ENCODE assay signal across 8 mouse cellular contexts in the genomic region with DNA sequence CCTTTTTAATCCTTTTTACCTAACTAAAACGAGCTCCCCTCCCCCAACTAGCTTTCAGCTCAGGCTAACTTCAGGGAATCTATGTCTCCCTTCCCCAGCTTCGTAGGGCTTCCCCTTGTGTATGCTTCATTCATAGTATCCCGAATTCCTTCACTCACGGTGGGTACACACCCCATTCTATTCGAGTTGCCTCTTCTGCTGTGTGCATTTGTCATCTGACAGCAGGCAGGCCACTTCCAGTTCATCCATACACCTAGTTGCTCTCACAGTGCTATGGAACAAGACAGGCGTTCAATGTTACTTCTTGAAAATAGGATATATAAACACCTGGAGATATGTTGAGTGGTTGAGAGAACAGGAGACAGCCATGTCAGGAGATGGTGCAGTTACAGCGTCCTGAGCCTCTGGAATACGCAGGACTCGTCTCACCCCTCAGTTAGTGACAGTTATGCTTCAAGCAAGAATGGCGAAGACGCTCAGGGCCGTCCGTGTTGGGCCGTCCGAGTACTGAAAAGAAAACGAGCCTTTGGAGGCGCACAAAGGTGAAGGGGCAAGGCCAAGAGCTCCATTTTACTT. TPM values are rescaled to one million over a fixed set of nuclear protein-coding genes. Genes with fewer than 3 reads are reported as not detected.
DNase-seq lines count a peak whose midpoint lies in the region; ATAC-seq and TF ChIP-seq lines count a peak whose summit lies in the region.

No protein-coding gene starts in this region.

- H3K9me3 ChIP-seq in intestine, postnatal 0 days (ENCODE audit: control insufficient read depth), result no peaks in the 10 kb centered on the region
- H3K9me3 ChIP-seq in neural tube, embryonic 14.5 days (ENCODE audit: control insufficient read depth, low read length), result no peaks in the 10 kb centered on the region

- peak overlapping the region; percentile 83 for H3K27ac ChIP-seq in intestine, postnatal 0 days (ENCODE audit: low read depth, low read length)
- peak overlapping the region; percentile 91 for H3K27ac ChIP-seq in neural tube, embryonic 14.5 days (ENCODE audit: low read depth, low read length)

- H3K27me3 ChIP-seq in intestine, postnatal 0 days (replicated peaks; ENCODE audit: control insufficient read depth, insufficient read depth, low read length), result no peaks in the 10 kb centered on the region
- H3K27me3 ChIP-seq in neural tube, embryonic 14.5 days (ENCODE audit: control insufficient read depth, insufficient read depth, low read length), result no peaks in the 10 kb centered on the region

- H3K4me1 ChIP-seq in intestine, postnatal 0 days (replicated peaks; ENCODE audit: control insufficient read depth, insufficient read depth, low read length), result no peaks in the 10 kb centered on the region
- H3K4me1 ChIP-seq in neural tube, embryonic 14.5 days (ENCODE audit: control insufficient read depth, insufficient read depth, low read length), result peaks cover 9% of the 10 kb centered on the region; the same call in 1 of the 2 replicates

- H3K4me2 ChIP-seq in intestine, postnatal 0 days (replicated peaks; ENCODE audit: low read depth), result peak overlapping the region; percentile 73
- H3K4me2 ChIP-seq in neural tube, embryonic 14.5 days (ENCODE audit: low read depth, low read length), result peak overlapping the region; percentile 69

- DNase-seq in frontal cortex, postnatal 14 days (ENCODE audit: low spot score in 2 of 2), result no peak
- DNase-seq in thymus, postnatal 25 days, result peak; percentile 9
- no peak for DNase-seq in thymus, postnatal 36 days
- no peak for DNase-seq in cerebellum, adult 11-12 months
- no peak for DNase-seq in adrenal gland, postnatal 14 days

- WGBS in intestine, postnatal 0 days, result 3% methylated on average over 17 of the region's 17 CpGs
- 5% methylated on average over 17 of the region's 17 CpGs for WGBS in neural tube, embryonic 14.5 days

- H3K9ac ChIP-seq in intestine, postnatal 0 days (ENCODE audit: low read depth, low read length), result peak overlapping the region; percentile 56
- H3K9ac ChIP-seq in neural tube, embryonic 14.5 days (replicated peaks; ENCODE audit: low read depth, low read length), result peak overlapping the region; percentile 68

- peaks cover 14% of the 10 kb centered on the region; the same call in 1 of the 2 replicates for H3K36me3 ChIP-seq in intestine, postnatal 0 days (ENCODE audit: control insufficient read depth, insufficient read depth)
- no peaks in the 10 kb centered on the region for H3K36me3 ChIP-seq in neural tube, embryonic 14.5 days (ENCODE audit: control insufficient read depth, insufficient read depth, low read length)

- ATAC-seq in frontal cortex, adult (ENCODE audit: low TSS enrichment), result peak; percentile 46
- no peak; the same call in 1 of the 2 replicates for ATAC-seq in intestine, postnatal 0 days
- peak; percentile 74; the same call in 1 of the 2 replicates for ATAC-seq in neural tube, embryonic 14.5 days (ENCODE audit: low read depth)

- peak overlapping the region; percentile 57 for H3K4me3 ChIP-seq in intestine, postnatal 0 days (ENCODE audit: low read depth, low read length)
- peak overlapping the region; percentile 53 for H3K4me3 ChIP-seq in neural tube, embryonic 14.5 days (ENCODE audit: low read depth, low read length)

- TF ChIP-seq CTCF in intestine, postnatal 0 days (IDR thresholded peaks at IDR 0.05; ENCODE audit: low read depth), result no peak

RNA-seq across cellular contexts. Expression of gene Fdxacb1, which starts 0.4 kb away (rescaled TPM):
- polyA plus RNA-seq in intestine, postnatal 0 days (2015; fragmentation: Nextera tagmentation; extraction: Ambion mirVana), result 5.1 and 6.1 TPM in 2 replicates
- 11.2 and 11.5 TPM in 2 replicates for polyA plus RNA-seq in neural tube, embryonic 14.5 days (2014; fragmentation: Nextera tagmentation; extraction: Ambion mirVana)
- 5.7 and 6.4 TPM in 2 replicates for total RNA-seq in adrenal gland, postnatal 14 days (2021)

RNA-seq across cellular contexts. Expression of gene Alg9, which starts 7.2 kb away (rescaled TPM):
- 15.6 and 17.3 TPM in 2 replicates for polyA plus RNA-seq in intestine, postnatal 0 days (2015; fragmentation: Nextera tagmentation; extraction: Ambion mirVana)
- 59.8 and 60.3 TPM in 2 replicates for polyA plus RNA-seq in neural tube, embryonic 14.5 days (2014; fragmentation: Nextera tagmentation; extraction: Ambion mirVana)
- 26.0 and 28.4 TPM in 2 replicates for total RNA-seq in adrenal gland, postnatal 14 days (2021)

RNA-seq across cellular contexts. Expression of gene 1110032A03Rik, which starts 7.7 kb away (rescaled TPM):
- polyA plus RNA-seq in intestine, postnatal 0 days (2015; fragmentation: Nextera tagmentation; extraction: Ambion mirVana), result 35.6 and 38.6 TPM in 2 replicates
- 64.1 and 66.7 TPM in 2 replicates for polyA plus RNA-seq in neural tube, embryonic 14.5 days (2014; fragmentation: Nextera tagmentation; extraction: Ambion mirVana)
- total RNA-seq in adrenal gland, postnatal 14 days (2021), result 35.5 and 37.2 TPM in 2 replicates

RNA-seq across cellular contexts. Expression of gene Hspb2, which starts 15.5 kb away (rescaled TPM):
- 10.3 and 10.4 TPM in 2 replicates for polyA plus RNA-seq in intestine, postnatal 0 days (2015; fragmentation: Nextera tagmentation; extraction: Ambion mirVana)
- polyA plus RNA-seq in neural tube, embryonic 14.5 days (2014; fragmentation: Nextera tagmentation; extraction: Ambion mirVana), result 0.72 TPM in 1 of 2 replicates, not detected in the other
- 1.5 and 1.9 TPM in 2 replicates for total RNA-seq in adrenal gland, postnatal 14 days (2021)

RNA-seq across cellular contexts. Expression of gene Cryab, which starts 16.5 kb away (rescaled TPM):
- polyA plus RNA-seq in intestine, postnatal 0 days (2015; fragmentation: Nextera tagmentation; extraction: Ambion mirVana), result 80.4 and 83.2 TPM in 2 replicates
- polyA plus RNA-seq in neural tube, embryonic 14.5 days (2014; fragmentation: Nextera tagmentation; extraction: Ambion mirVana), result 3.4 and 14.5 TPM in 2 replicates
- total RNA-seq in adrenal gland, postnatal 14 days (2021), result 21.4 and 29.2 TPM in 2 replicates
